Mouse (Mus musculus) gastrocnemius, adult 18-20 months (tissue): ENCODE measurements around the gene Olfr56. TPM values are rescaled to one million over a fixed set of nuclear protein-coding genes. Genes with fewer than 3 reads are reported as not detected.
A peak's percentile ranks its signal among the peaks of the same experiment; 100 is the strongest.
"Not testable (repeated sequence)": the region's sequence is repeated elsewhere in the genome, so short reads cannot be mapped to it uniquely, and the experiment has no call there.

Experiments used
- DNase-seq: peaks from one replicate; pipeline ENCODE4 v3.0.0; 2021; ENCODE audit warnings: low spot score
- long read RNA-seq, 2 experiments: library from polyadenylated mRNA; stranded (forward); transcript quantifications; one replicate each; pipeline ENCODE4 v2.0.0; 2021
- total RNA-seq, 2 experiments: library from RNA; stranded (reverse); gene quantifications; 2 replicates each; pipeline ENCODE4 v1.2.3; 2021

The Olfr56 gene
- total RNA-seq, result not detected
- long read RNA-seq, experiment 1, result 0 reads
- long read RNA-seq, experiment 2, result 0 reads

DNA sequence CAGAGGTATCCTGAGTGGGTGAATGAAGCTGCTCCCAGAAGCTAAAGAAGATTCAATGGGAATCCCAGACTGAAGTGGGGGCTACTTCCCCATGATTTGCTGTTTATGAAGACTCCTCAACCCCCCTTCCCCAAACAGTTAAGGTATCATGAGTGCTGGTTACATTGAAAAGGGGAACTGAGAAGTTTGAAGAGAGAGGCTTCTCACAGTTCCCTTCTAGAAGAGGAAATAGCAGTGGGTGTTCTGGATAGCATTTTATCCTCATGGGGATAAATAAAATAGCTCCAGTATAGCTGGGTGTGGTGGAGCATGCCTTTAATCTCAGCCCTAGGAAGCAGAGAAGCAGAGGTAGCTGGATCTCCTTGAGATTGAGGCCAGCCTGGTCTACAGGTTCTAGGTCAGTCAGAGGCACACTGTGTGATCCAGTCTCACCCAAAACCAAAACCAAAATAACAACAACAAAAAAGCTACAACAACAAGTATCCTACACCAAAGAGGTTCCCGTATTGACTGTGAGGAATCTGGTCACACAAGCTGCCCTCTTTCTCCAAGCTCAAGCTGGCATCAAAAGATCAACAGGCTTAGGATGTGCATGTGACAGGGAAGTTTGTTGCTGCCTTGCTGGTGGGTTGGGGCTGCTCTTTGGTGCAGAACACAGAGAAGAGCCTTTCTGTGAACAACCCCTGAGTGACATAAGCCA lies at the start of gene Olfr56:
Gene Olfr56, plus strand, starts transcription at position 650 of the 700 bp plus-strand sequence.
- DNase-seq, result not testable (repeated sequence)

DNA sequence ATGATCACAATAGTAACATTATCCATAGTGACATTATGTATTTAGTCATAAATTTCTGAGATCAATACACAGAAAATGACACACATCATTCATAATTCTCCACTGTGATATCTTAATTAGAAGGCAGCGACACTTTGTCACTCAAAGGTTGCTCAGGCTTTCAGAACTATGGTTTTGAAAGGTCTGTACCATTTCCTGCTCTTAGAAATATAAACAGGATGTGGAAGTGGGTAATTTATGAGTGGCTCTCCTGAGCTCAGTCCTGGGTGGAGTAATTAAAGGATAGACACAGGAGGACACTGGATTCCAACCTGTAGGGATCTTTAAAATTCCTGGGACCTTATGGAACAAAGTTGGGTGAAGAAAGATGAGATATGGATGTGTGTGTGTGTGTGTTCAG lies 45.3 kb upstream of the Olfr56 start:
- DNase-seq, result not testable (repeated sequence)

DNA sequence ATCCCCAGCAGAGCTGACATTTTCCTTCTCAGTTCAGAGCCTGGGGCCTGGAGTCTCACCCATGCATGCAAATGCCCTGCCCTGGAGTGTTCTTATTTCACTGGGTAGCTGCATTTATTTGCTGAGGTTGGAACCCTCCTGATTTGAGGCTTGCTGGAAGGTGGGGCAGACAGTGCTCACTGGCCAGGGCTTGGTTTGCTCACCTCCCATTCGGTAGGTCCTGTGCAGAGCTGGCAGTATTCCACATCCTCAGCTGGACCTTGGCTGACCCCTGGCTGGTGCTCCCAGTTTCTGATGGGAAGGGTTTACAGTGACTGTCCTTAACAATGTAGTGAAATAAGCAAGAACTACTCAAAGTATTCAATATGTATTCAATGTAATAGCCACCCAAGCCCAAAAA lies 44.8 kb upstream of the Olfr56 start:
- DNase-seq, result not testable (repeated sequence)

DNA sequence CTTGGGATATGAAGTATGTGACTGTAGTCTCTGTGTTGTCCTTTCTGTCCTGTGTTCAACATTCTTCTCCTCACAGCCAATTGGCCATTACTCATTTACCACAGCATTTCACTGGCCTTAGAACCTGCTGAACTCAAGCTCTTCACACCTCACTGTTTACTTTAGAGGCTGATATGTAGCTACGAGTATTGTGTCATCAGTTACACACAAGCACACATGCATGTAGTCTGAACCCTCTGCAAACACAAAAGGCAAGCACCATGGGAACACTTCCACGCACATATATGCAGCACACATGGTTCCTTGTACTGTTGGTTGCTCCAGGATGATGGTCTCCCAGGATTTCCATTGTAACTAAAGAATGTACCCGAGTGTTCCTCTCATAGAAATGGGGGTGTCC lies 43.4 kb upstream of the Olfr56 start:
- DNase-seq, result not testable (repeated sequence)

DNA sequence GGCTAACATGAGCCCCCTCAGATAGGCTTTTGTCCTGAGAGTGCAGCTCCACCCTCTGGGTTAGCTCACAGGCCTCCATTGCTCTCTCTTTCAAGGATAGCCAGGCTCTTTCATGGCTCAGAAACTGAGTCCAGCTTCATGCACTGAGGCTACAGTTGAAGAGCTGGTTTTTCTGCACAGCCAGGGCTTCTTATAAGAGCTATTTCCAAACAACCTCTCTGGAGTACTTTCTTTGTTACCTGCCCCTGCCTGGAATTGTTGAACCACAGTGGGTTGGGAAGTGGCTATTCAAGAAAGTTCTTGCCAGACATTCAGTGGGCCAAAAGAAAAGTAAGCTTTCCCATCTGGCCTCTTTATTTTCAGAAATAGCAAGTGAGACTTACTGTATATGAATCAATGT lies 39.4 kb upstream of the Olfr56 start:
- DNase-seq, result not testable (repeated sequence)

DNA sequence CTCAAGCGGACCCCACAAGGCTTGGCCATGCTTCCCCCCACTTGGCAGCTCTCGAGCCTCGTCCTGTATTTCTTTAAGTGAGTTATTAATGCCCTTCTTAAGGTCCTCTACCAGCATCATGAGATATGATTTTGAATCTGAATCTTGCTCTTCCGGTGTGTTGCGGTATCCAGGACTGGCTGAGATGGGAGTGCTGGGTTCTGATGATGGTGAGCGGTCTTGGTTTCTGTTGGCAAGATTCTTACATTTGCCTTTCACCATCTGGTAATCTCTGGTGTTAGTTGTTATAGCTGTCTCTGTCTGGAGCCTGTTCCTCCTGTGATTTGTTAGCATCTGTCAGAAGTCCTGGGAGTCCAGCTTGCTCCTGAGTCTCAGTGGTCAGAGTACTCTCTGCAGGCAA lies 32.6 kb upstream of the Olfr56 start, which contains the start of gene Psme2b:
Gene Psme2b, minus strand, starts transcription at position 101 of the 400 bp plus-strand sequence.
- not testable (repeated sequence) for DNase-seq

DNA sequence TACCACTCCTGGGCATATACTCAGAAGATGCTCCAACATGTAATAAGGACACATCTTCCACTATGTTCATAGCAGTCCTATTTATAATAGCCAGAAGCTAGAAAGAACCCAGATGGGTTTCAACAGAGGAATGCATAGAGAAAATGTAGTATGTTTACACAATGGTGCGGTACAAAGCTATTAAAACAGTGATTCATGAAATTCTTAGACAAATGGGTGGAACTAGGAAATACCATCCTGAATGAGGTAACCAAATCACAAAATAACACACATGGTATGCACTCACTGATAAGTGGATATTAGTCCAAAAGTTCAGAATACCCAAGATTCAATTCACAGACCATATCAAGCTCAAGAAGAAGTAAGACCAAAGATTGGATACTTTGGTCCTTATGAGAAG lies 4.0 kb upstream of the Olfr56 start:
- not testable (repeated sequence) for DNase-seq

DNA sequence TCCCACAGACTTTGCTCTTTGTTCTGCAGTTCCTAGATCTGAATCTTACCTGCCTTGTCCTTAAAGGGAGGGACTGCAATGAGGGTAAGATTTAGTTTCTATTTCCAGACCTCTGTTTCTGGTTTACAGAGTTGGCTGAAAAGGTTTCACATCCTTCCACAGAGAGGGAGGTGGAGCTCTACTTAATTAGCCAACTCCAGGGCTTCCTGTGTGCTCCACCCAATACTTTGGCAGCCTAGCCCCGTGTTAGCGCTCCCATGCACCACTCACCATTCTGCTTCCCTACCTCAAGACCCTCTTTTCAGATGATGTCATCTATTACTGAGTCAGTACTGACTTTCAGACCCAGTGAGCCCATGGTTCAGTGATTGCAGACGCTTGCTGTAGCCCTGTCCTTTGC lies 562 bp downstream of the Olfr56 start, which contains the start of gene 9930111J21Rik1:
Gene 9930111J21Rik1, minus strand, starts transcription at position 148 of the 400 bp plus-strand sequence.
- not testable (repeated sequence) for DNase-seq

DNA sequence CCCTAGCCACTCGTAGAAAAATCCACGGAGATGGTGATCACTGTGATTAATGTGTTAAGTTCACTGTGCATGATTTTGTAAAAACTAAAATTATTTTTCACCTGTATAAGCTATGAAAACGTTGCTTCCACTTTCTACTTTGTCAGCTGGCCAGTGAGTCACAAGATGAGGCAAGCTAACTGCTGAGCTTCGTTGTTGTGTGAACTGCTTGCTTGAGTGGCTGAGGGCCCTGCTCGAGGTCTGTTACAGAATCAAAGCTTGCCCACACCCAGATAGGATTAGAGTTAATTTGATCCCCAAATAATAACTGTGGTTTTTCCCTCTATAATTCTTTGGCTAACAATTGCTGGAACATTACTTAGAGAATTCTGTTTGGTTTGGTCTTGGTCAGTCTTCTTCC lies 1.4 kb downstream of the Olfr56 start:
- DNase-seq, result not testable (repeated sequence)

DNA sequence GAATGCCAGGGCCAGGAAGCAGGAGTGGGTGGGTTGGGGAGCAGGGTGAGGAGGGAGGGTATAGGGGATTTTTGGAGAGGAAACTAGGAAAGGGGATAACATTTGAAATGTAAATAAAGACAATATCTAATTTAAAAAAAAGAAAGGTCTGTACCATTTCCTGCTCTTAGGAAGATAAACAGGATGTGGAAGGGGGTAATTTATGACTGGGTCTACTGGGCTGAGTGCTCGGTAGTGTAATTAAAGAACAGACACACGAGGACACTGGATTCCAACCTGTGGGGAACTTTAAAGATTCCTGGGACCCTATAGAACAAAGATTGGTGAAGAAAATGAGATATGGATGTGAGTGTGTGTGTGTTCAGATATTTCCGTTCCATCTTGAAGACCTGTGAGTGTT lies 4.2 kb downstream of the Olfr56 start:
- DNase-seq, result not testable (repeated sequence)

DNA sequence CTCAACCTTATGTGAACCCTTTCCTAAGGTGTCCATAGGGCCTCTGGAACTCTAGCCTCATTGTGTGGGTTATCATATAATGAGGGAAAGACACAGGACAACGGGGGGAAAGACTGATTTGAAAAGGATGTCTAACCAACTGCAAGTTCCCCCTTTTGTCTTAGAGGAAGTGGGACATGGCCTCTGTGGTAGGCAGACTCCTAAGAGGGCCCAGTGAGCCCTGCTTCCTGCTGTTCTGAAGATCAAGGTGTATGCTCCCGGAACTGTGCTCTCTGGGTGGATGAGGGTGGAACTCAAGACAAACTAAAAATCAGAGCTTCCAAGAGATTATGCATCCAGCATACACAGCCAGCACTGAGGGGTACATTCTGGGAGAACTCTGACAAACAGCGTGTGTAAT lies 9.5 kb downstream of the Olfr56 start:
- not testable (repeated sequence) for DNase-seq

DNA sequence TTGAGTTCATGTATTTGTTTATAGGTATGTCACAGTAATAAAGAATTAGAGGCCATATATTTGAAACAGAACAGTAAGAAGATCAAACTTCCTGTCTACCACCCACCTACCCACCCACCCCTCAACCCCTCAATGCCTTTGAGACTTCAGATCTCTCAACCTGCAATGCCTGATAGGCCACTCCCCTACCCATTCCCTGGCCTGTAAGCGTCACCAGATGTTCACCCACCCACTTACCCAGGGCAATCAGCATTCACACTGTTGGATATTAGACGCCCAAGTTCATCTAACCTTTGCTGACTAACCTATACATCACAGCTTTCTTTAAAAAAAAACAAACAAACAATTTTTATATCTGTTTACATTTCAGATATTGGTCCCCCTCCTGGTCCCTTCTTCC lies 11.3 kb downstream of the Olfr56 start:
- not testable (repeated sequence) for DNase-seq

DNA sequence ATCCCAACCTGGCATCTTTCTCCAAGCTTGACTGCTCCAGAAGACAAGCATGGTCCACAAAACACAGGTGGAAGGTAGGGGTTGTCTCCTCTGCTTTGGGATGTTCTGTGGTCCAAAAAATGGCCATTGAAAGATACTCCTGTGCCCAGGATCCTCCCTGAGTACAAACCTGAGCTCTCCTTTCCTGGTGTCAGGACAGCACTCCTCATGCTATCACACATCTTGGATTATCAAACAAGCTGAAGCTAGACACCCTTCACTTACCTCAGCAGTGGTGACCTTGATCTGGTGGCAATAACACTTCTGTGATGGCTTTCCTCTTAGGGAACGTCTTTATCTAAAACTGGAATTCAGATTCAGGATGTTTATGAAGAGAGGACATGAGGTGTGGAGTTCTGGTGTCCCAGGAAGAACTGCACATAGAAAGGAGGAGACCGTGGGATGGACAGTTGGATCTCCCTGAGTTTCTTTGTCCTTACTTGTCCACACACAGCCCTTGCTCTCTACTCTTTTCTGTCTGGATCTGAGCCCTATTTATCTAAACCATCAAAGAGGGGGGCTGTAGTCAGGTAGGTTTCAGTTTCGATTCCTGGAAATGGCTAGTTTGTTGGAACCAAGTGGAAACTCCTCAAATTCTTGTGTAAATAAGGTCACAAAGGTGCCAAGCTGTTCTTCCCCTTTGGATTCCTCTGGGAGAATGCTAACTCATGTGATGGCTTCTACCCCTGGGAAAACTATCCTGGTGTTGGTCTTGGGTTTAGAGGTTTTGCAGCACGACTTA lies 13.2 kb downstream of the Olfr56 start, which contains the start of gene Gm12185:
Gene Gm12185, minus strand, starts transcription at position 487 of the 781 bp plus-strand sequence.
- peak; percentile 7 for DNase-seq

DNA sequence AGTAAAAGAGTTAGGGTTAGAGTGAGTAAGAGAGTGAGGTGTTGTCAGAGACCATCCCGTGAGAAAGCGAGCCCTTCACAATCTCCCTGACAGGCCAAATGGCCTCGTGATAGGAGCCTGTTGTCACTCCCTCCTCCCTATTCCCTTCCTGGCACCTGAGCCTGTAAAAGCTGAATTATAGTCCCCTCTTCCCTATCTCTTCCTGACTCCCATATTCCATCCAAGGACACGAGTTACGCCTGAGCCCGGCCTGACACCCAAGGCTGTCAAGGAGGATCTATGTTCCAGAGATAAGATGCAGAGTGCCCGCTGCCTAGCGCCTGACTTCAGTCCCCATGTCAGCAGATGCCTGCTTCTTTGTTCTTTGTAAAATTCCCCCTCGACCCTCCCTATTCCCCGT lies 14.6 kb downstream of the Olfr56 start:
- not testable (repeated sequence) for DNase-seq

DNA sequence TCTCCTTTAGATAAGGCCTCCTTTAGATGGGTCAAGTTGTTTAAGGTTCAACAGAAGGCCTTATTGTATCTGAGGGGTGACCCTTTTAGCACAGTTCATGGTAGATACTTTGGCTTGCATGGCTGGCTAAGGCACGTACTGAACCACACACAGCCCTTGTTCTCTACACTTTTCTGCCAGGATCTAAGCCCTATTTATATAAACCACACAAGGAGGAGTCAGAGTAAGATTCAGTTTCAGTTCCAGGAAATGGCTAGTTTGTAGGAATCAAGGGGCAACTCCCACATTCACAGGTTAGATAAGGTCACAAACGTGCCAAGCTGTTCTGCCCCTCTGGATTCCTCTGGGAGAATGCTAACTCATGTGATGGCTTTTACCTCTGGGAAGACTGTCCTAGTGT lies 15.3 kb downstream of the Olfr56 start, which contains the start of gene Tgtp1:
Gene Tgtp1, minus strand, starts transcription at position 155 of the 400 bp plus-strand sequence.
- DNase-seq, result not testable (repeated sequence)

DNA sequence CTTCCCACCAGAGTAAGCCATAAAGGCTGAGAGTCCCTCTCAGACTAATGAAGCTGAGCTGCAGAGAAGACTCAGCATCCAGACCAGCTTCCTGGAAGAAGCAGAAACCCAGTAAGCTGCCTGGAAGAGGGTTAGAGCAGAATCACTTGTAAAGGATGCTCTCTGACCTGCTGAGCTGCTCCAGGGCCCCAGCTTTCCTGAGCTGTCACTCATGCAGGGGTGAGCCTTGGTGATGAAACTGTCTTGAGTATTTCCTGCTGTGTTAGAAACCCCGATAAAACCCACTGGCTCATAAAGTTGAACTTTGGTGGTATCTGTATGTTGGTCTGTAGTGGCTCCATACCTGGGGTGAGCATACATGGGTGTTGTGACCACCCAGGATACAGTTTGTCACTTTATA lies 21.7 kb downstream of the Olfr56 start:
- not testable (repeated sequence) for DNase-seq

DNA sequence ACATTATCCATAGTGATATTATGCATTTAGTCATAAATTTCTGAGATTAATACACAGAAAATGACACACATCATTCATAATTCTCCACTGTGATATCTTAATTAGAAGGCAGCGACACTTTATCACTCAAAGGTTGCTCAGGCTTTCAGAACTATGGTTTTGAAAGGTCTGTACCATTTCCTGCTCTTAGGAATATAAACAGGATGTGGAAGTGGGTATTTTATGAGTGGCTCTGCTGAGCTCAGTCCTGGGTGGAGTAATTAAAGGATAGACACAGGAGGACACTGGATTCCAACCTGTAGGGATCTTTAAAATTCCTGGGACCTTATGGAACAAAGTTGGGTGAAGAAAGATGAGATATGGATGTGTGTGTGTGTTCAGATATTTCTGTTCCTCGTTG lies 27.6 kb downstream of the Olfr56 start:
- not testable (repeated sequence) for DNase-seq

DNA sequence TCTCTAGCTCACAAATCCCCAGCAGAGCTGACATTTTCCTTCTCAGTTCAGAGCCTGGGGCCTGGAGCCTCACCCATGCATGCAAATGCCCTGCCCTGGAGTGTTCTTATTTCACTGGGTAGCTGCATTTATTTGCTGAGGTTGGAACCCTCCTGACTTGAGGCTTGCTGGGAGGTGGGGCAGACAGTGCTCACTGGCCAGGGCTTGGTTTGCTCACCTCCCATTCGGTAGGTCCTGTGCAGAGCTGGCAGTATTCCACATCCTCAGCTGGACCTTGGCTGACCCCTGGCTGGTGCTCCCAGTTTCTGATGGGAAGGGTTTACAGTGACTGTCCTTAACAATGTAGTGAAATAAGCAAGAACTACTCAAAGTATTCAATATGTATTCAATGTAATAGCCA lies 28.1 kb downstream of the Olfr56 start:
- not testable (repeated sequence) for DNase-seq

DNA sequence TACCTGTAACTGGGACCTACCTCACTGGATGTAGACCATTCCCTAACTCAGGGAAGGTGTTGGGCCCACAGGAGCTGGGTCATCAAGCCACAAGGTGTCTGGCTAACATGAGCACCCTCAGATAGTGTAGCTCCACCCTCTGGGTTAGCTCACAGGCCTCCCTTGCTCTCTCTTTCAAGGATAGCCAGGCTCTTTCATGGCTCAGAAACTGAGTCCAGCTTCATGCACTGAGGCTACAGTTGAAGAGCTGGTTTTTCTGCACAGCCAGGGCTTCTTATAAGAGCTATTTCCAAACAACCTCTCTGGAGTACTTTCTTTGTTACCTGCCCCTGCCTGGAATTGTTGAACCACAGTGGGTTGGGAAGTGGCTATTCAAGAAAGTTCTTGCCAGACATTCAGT lies 33.4 kb downstream of the Olfr56 start:
- DNase-seq, result not testable (repeated sequence)

DNA sequence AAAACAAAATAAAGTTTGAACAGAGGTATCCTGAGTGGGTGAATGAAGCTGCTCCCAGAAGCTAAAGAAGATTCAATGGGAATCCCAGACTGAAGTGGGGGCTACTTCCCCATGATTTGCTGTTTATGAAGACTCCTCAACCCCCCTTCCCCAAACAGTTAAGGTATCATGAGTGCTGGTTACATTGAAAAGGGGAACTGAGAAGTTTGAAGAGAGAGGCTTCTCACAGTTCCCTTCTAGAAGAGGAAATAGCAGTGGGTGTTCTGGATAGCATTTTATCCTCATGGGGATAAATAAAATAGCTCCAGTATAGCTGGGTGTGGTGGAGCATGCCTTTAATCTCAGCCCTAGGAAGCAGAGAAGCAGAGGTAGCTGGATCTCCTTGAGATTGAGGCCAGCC lies 71.4 kb downstream of the Olfr56 start:
- not testable (repeated sequence) for DNase-seq

DNA sequence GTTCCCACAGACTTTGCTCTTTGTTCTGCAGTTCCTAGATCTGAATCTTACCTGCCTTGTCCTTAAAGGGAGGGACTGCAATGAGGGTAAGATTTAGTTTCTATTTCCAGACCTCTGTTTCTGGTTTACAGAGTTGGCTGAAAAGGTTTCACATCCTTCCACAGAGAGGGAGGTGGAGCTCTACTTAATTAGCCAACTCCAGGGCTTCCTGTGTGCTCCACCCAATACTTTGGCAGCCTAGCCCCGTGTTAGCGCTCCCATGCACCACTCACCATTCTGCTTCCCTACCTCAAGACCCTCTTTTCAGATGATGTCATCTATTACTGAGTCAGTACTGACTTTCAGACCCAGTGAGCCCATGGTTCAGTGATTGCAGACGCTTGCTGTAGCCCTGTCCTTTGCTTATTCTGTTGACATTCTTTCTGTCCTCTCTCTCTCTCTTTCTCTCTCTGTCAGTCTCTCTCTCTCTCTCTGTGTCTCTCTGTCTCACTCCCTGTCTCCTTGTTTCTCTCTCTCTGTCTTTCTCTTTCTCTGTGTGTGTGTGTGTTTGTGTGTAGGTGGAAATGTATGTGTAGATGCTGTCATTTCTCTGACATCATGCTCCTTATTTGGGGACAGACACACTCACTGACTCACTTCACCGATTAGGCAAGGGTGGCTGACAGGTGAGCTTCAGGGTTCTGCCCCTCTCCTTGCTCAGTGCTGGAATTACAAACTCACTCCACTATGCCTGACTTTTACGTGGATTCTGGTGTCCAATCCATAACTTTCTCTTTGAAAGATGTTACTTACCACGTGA lies 72.6 kb downstream of the Olfr56 start, which contains the start of gene 9930111J21Rik2:
Gene 9930111J21Rik2, minus strand, starts transcription at position 150 of the 799 bp plus-strand sequence.
- not testable (repeated sequence) for DNase-seq
